Mouse (Mus musculus) hematopoietic stem cell, adult 5-6 weeks (primary cell): ENCODE results near the gene Rasgrf1. TPM values are rescaled to one million over a fixed set of nuclear protein-coding genes. Genes with fewer than 3 reads are reported as not detected.

Source experiments
- ATAC-seq, 2 experiments: fragments of 125-278 bp in 1 of 2; replicated peaks in 1 of 2; 2 replicates each; pipeline ENCODE4 v1.8.0; 2016 to 2017; ENCODE audit warnings: inconsistent platforms in 2 of 2, mild to moderate bottlenecking in 2 of 2, moderate number of reproducible peaks in 2 of 2, low read depth in 1 of 2, moderate TSS enrichment in 1 of 2; ENCODE audit not compliant: low FRiP score in 2 of 2, poor library complexity in 2 of 2, severe bottlenecking in 2 of 2, insufficient read depth in 1 of 2, low TSS enrichment in 1 of 2
- total RNA-seq: library from RNA; stranded (forward); fragments of 172-1452, 232-1000 nt; gene quantifications from 2 replicates; pipeline ENCODE4 v1.2.3, GENCODE M21; 2017

Gene Rasgrf1
- total RNA-seq, 1 experiment from 2014 or later, result not detected

- ATAC-seq, result peak; percentile 76 to 83
These were observed 17.0 kb upstream of the Rasgrf1 start for GRCm38 (mm10) chr9:89892540-89893188.

GRCm38 (mm10) chr9:89900111-89900824 lies 9.4 kb upstream of the Rasgrf1 start:
- peak; percentile 27 to 29; a peak in 1 of 4 replicates for ATAC-seq

DNA sequence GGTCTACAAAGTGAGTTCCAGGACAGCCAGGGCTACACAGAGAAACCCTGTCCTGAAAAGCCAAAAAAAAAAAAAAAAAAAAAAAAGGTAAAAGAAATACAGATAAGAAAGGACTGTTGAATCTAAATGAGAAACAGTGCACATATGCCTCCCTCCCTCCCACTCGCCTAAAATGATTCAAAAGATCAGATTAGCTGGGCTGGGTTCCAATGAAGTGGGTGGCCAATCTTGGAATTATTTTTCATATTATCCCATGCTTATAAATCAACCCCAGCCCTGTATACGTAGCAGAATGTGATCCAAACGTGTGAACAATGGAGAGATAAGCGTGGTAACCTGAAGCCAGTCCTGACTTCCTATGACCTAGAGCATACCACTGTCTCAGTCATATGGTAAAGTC lies 8.5 kb upstream of the Rasgrf1 start:
- no peak for ATAC-seq

GRCm38 (mm10) chr9:89902813-89903212 lies 6.9 kb upstream of the Rasgrf1 start:
- no peak for ATAC-seq

- no peak for ATAC-seq
These were observed 3.1 kb upstream of the Rasgrf1 start for GRCm38 (mm10) chr9:89906645-89907044.

DNA sequence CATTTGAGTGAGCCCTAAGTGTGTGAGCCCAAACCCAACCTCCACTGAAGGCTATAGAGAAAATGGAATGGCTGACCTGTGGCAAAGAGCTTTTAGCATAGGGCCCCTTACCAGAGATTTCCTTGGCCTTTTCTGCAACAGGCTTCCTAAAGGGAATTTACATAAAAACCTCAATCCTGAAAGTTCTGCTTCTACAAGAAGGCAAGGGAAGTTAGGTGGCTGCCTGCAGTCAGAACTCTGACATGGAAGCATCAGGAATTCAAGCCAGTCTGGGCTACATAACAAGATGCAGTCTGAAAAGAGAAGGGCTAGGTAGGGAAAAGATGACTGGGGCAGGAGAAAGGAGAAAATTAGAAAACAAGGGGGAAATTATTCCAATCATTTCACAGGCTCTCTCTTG lies 1.8 kb upstream of the Rasgrf1 start:
- ATAC-seq, result no peak

DNA sequence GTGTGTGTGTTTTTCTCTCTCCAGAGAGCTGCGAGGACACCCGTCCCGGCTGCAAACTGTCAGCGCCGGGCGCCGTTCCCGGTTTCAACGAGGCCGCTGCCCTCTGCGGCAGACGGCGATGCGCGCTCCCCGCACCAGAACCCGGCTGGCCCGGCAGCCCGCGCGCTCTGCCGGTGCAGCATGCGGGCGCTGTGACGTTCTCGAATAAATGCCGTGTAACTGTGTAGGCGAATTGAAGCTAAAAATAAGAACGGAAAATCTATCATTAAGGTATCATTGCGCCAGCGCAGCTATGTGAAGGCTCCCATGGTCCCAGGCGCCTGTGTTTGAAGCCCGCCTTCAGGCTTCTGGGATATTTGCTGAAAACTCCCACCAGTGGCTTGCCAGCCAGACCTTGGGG lies 1.1 kb upstream of the Rasgrf1 start:
- 0 out of 4 replicates have a peak, but pooled peaks of 1 of the 2 experiments have one; percentile 0 for ATAC-seq

GRCm38 (mm10) chr9:89910011-89910400 lies 298 bp downstream of the Rasgrf1 start:
- peak in 1 of 2 experiments; percentile 2; a peak in 1 of 4 replicates for ATAC-seq

DNA sequence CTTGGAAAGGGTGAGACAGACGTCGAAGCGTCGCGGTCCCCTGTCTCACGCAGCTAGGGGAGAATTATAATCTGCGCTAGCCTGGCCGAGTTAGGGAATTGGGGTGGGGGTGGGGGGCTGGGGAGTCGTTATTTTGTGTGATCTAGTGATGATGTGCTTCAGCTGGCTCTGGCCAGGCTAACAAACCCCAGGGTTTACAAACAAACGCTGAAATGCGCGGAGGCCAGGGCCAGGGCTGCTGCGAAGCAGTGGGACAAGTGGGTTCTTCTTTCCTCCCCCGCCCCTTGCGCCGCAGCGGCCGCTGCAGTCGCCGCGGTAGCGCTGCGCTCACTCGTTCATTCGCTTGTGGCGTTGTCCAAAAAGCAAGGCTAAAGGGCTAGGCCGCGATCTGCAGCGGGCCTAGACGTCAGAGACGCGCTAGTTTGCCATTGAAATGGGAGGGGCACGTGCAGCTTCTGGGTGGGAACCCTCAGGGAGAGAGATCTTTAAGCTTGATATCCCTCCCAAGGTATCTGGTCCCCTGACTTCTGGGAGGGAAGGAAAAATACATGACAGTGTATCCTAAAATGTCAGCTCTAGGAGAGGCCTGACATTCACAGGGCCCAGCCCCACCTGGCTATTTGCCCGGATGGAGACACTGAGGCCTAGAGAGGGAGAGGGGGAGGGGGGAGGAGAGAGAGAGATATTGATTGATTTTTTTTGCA lies 1.2 kb downstream of the Rasgrf1 start:
- peak; percentile 12 to 48; a peak in 2 of 4 replicates for ATAC-seq

- no peak for ATAC-seq
These were observed 2.3 kb downstream of the Rasgrf1 start for GRCm38 (mm10) chr9:89911891-89912549.

DNA sequence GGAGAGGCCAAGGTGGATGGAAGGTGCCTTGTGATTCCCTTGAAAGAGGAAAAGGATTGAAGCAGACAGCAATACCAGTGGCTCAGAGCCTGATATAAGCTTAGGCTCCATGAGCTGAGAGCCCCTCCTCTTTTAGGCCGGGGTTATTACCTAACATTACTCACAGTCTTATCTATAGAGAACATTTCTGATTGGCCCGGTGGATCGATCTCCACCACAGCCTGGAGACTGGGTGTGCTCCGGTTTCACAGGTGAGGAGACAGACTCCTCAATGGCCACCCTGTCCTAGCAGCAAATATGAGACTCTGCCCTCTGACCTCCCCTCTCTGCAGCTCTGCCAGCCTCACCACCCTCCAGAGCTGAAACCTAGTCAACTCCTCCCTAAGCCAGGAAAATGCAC lies 3.4 kb downstream of the Rasgrf1 start:
- ATAC-seq, result no peak

DNA sequence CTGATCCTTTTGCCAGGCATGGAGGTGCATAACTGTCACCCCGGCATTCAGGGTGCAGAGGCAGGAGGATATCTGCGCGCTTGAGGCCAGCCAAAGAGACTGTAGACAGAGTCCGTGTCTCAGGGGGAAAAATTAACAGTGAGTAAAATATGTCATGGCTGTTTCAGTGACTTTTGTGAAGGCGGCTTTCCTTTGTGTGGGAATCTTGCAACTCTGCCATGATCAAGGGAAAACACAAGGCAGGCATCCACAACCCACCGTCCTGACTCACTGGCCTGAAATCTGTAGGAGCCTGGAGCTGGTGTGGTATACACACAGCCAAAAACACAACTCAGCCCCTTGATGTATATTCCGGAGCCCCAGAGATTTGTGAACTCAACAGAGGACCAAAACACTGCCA lies 6.8 kb downstream of the Rasgrf1 start:
- no peak for ATAC-seq

DNA sequence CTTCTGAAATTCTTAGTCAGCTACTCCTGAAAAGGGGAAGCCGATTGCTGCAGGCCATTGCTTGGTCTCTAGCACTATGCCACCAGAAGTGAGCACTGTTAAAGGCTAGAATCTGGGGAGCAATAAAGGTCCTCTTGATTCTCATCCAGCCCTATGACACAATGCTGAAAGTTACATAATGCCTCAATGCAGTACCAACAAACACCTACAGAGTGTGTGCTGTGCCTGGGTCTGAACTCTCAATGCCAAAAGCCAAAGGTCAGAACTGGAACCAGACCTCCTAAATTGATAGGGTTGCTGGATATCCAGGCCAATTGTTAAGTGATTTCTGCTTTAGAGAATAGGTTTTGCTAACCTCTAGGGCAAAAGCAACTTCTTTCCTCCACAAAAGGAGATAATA lies 7.7 kb downstream of the Rasgrf1 start:
- no peak for ATAC-seq

DNA sequence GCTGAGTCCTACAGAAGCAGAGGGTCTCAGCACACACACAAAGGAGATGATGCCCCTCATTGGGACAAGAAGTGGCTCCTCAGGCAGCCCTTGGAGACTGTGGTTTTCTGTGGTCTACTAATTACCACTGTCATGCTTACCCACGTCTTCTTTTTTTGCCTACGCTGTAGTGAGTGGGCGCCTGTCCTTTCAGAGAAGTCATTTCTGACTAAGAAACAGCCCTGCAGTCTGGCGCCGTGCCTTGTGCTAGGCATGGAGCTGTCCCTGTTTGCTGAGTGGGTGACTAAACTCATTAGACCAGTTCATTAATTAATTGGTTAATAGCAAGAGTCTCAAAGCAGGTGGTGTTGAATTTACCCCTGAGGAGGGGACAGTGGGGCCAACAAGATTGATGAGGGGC lies 9.1 kb downstream of the Rasgrf1 start:
- ATAC-seq, result no peak

DNA sequence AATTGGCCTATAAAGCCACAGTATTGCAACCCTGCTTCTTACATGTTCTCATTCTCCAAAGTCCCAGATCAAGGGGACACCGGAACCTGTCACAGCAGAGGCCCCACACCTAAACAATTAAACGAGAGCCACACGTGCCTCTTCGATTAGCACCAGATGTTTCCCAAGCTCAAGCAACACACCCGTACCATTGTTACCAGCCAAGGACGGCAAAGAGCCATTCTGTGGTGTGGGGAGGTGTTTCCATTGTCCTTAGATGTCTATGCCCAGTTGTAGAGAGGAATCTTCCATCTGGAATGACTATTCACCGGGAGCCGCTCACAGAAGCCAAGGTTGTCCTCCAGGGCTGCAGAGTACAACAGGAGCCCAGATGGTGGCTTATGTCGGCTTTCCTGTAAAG lies 11.4 kb downstream of the Rasgrf1 start:
- no peak for ATAC-seq

DNA sequence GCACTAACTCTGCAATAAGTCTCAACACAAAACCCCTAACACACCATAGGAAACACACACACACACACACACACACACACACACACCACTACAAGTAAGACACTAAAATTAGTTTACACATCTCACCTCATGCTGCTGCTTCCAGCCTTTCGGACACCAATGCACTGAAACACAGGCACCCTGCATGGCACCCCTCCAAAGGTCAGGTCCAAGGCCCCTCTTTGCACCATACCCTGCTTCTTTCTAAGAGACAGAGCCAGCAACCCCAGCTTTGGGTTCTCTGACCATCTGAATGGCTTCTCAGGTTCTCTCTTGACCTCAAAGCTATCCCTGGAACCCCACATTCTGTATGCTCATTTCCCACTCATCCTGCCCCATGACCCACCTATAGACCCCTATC lies 13.0 kb downstream of the Rasgrf1 start:
- ATAC-seq, result no peak

GRCm38 (mm10) chr9:89924836-89925235 lies 15.1 kb downstream of the Rasgrf1 start:
- no peak for ATAC-seq

DNA sequence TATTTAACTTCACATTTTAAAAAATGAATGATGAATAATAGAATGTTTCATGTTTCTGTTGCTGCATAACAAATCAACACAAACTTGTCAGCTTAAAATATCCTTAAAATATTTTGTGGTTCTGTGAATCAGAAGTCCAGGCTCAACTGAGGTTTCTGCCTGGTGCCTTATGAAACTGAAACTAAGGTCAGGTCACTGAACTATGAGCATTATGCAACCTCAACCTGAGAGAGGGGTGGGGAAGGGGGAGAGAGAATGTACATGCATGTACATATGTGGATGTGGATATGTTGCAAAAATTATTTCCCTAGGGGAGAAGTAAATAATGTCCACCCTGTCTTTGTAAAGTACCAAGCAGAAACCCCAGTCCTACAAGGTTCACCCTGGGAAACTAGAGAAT lies 18.8 kb downstream of the Rasgrf1 start:
- ATAC-seq, result 0 out of 4 replicates have a peak, but pooled peaks of 1 of the 2 experiments have one; percentile 42
